Mouse (Mus musculus) brown adipose tissue, adult 24 weeks (tissue): ENCODE measurements around the gene Adamtsl3. TPM values are rescaled to one million over a fixed set of nuclear protein-coding genes. Genes with fewer than 3 reads are reported as not detected.

ENCODE experiments used
- H3K27ac ChIP-seq: fragments of 200-500 bp; replicated peaks from 2 replicates; pipeline ENCODE4 v1.5.1; 2012; ENCODE audit warnings: low read depth, mild to moderate bottlenecking, low read length
- H3K4me1 ChIP-seq: fragments of 200-500 bp; 2 replicates; pipeline ENCODE4 v1.6.1; 2012; ENCODE audit warnings: low read length, mixed read lengths; ENCODE audit not compliant: control insufficient read depth, insufficient read depth, insufficient read length
- H3K4me3 ChIP-seq: fragments of 200-500 bp; 2 replicates; pipeline ENCODE4 v1.5.1; 2012; ENCODE audit warnings: low read depth, mild to moderate bottlenecking, low read length, moderate library complexity; ENCODE audit not compliant: insufficient read depth
- polyA plus RNA-seq: library from polyadenylated mRNA; stranded (reverse); fragments of >200 nt; gene quantifications from 2 replicates; pipeline ENCODE4 v1.2.4, GENCODE M21; 2012; ENCODE audit not compliant: missing spikeins, insufficient read depth, insufficient read length

Adamtsl3 gene
- polyA plus RNA-seq, 1 experiment, result 2.1 TPM

DNA sequence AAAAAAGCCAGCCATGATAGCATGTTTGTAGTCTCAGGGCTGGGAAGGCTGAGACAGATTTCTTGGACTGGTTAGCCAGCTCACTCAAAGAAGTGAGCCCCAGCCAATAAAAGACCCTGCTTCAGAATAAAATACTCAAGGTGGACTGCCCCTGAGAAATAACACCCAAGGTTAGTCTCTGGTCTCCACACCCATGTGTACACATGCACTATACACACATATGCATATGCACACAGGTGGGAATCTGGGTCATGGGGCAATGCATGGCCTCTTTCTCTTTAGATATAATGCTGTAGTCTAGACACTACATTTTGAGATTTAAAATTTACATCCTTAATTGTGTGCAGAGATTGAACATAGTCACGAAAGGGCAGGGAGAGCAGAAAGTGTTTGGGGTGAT lies 88.8 kb downstream of the Adamtsl3 start:
- no peak overlapping the region for H3K27ac ChIP-seq

DNA sequence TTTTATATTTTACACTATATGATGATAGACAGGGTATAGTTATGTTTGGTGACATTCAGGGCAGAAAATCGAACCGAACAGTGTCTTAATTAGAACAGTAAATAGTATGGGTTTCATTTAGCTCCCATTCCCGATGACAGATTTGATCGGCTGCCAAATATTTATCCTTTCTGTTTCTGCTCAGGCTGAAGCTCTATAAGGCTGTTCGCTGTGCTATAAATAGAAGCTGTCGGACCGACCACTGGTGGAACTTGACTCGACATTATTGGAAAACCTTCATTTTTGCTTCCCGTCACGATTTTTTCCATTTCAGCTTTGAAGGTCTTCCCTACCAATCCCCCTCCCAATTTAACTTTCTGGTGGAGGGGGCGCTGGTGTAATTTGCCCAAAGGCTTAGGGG lies 89.9 kb downstream of the Adamtsl3 start:
- no peak overlapping the region for H3K4me3 ChIP-seq
- no peaks in the 10 kb centered on the region for H3K4me1 ChIP-seq
- no peak overlapping the region for H3K27ac ChIP-seq

More for the DNA sequence above, 88.8 kb downstream of the Adamtsl3 start:
- H3K4me3 ChIP-seq, result no peak overlapping the region
- H3K4me1 ChIP-seq, result no peaks in the 10 kb centered on the region

DNA sequence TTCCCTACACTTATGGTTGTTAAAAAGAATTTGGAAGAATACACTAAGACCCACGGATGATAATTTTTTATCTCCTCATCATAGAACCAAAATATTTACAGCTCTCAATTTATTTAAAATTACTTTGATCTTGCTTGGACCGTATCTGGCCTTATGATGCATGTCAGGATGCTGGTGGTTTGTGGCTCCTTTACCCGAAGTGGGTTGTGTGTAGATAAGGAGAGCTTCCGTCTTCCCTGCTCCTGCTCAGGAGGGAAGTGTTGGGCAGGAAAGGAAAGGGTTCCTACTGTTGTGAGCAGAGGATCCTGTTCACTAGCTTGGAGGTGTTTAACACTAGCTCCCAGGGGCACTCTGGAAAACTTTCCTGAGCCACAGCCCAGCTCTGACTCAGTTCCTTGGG lies 94.0 kb downstream of the Adamtsl3 start:
- no peaks in the 10 kb centered on the region for H3K4me1 ChIP-seq
- no peak overlapping the region for H3K27ac ChIP-seq
- H3K4me3 ChIP-seq, result no peak overlapping the region

DNA sequence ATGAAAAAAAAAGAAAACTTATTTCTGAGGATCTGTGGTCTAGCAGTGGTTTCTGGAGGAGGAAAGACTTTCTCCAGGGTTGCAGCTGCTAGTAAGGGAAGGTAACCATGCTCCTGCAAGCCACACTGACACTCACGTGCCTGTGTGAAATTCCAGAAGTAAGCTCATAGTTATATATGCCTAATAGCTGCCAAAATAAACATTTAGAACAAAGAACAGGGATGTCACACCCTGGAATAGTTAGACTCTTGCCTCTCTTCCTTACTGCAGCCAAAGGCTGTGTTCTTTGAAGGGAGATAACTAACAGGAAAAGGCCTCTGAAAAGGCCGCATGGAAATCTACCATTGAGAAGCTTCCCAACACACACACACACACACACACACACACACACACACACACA lies 96.1 kb downstream of the Adamtsl3 start:
- H3K27ac ChIP-seq, result no peak overlapping the region
- no peak overlapping the region for H3K4me3 ChIP-seq
- H3K4me1 ChIP-seq, result no peaks in the 10 kb centered on the region

DNA sequence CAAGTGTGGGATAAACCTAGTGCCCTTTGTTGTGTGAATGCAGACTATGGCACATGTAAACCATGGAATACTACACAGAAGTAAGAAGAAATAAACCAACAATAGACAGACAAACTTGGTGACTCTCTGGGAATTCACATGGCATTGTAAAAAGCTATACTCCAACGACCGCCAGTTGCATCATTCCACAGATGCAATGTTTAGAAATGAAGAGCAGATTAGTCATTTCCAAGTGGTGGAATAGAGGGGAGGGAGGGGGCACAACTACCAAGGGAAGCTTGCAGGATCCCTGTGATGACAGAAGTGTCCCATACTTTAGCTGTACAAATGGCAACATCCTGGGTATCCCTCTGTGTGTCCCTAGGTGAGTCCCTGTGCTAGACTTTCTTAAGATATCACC lies 97.7 kb downstream of the Adamtsl3 start:
- H3K4me1 ChIP-seq, result no peaks in the 10 kb centered on the region
- H3K27ac ChIP-seq, result no peak overlapping the region
- H3K4me3 ChIP-seq, result no peak overlapping the region

DNA sequence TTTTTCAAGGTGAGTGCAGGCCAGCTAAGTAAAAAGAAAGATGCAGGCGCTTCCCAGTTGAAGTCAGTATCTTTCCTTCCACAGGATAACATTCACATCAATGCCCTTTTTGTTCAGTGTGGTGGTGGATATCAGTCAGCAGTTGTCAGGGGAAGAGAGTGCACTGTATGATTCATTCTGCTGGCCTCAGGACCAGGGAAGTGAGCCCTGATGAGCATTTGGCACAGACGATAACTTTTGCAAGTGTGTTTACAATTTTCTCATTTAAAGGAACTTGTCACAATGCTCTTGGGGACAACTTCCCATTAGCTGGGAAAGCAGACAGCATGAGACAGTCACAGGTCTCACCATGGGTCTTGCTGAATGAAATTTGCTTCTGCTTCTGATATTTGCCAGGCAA lies 122.9 kb downstream of the Adamtsl3 start:
- H3K27ac ChIP-seq, result peak overlapping the region; percentile 31; the same call in 1 of the 2 replicates
- no peak overlapping the region for H3K4me3 ChIP-seq
- H3K4me1 ChIP-seq, result no peaks in the 10 kb centered on the region

DNA sequence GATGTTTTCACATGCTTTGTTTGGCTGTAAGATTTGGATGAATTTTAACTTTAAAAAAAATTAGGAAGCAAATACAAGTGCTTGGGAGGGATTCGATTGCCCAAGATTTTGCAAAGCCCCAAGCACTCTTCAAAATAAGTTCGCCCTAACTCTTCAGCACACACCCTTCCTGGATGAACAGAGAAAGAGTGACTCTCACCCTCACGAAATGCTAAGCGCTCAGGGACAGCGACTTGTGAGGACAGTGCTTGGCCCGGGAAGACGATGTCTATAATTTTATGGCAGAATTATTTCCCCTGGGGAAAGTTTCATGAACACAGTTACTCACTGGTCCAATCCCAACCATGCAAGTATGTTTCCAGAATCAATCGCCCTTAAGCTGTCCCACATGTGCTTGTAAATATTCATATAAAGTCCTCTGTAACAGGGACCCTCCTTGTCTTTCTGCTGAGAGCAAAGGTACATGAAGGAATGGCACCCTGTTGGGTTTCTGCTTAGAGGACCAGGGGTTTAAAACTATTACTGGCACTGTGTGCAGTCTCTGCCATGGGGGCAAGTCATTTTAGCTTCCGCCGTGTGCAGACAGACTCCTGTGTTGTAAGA lies 127.5 kb downstream of the Adamtsl3 start:
- Histone ChIP-seq H3K4me3 (no peak overlapping the region), H3K27ac (no peak overlapping the region), H3K4me1 (no peaks in the 10 kb centered on the region)

DNA sequence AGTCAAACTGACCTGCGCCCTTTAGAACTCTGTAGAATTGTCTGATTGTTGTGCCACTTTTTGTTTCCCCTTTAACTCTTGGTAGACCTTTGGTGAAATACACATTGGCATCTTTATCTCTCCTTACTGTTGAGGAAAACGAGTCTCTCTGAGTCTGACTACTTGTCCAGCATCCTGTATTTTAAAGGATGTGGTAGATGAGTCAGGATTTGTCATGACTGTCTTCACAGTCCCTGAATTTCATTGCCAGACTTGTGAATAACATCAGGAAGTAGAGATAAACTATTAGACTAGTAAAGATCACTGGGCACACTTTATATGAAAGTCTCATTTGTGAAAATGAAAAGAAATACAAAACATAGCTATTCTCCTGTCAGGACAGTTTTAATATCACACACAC lies 128.9 kb downstream of the Adamtsl3 start:
- no peaks in the 10 kb centered on the region for H3K4me1 ChIP-seq
- H3K27ac ChIP-seq, result no peak overlapping the region
- H3K4me3 ChIP-seq, result no peak overlapping the region

DNA sequence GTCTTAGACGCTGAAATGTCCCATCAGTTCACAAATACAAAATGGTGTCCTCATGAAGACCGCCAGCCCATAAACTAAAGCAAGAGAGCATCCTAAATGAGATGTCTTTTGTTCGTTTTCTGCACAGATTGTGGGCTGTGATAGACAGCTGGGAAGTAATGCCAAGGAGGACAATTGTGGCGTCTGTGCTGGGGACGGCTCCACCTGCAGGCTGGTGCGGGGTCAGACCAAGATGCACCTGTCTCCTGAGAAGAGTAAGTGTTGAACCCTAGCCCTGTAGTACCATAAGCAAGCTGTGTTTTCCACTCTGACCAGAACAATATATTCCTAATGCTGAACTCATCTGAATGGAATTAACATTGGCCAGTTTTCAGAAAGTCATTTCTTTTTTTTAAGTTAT lies 129.9 kb downstream of the Adamtsl3 start:
- Histone ChIP-seq H3K4me1 (no peaks in the 10 kb centered on the region), H3K27ac (no peak overlapping the region), H3K4me3 (no peak overlapping the region)

DNA sequence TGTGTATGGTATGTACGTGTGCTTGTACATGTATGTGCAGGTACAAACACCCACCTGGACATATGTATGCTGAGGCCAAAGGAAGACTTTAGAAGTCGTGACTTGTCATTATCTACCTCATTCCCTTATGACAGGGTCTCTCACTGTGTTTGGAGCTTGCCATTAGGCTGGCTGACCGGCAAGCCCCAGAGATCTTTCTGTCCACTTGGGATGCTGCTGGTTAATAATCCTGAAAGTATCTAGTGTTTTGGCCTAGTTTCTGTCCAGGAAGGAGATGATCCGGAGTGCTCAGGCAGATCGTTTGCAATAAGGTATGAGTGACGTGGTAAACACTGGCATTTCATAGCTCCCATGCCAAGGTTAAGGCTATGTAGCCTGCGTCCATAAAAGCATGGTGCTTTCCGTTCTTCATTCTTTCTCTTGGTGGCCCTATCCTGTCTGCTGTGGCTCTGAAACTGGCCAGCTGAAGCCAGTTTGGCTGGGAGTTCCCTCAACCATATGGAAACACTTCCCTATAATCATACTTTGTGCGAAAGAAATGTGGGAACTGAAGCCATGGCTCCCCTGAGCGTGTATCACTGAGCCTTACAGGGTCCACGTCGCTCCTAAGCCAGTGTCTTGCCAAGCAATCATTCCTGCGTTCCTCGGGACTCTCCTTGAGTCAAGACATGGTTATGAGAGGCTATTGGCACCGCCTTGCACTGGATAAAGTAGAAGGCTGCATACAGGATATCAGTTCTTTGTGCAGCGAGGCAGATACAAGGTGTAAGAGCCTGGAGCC lies 141.1 kb downstream of the Adamtsl3 start:
- Histone ChIP-seq H3K4me1 (no peaks in the 10 kb centered on the region), H3K4me3 (no peak overlapping the region), H3K27ac (no peak overlapping the region)

DNA sequence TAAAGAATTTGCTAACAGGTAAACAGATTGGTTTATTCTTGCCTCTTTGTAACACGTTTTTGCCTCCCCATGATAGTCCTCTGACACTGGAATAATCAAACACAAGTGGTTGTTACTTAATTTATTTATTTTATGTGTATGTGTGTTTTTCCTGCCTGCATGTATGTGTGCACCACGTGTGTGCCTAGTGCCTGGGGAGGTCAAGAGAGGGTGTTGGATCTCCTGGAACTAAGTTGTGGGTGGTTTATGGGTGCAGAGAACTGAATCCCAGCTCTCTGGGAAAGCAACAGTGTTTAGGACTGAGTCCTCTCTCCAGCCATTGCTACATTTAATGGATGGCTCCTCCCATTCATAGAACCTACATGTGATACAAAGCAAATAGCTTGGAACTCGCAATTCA lies 143.0 kb downstream of the Adamtsl3 start:
- H3K4me3 ChIP-seq, result no peak overlapping the region

DNA sequence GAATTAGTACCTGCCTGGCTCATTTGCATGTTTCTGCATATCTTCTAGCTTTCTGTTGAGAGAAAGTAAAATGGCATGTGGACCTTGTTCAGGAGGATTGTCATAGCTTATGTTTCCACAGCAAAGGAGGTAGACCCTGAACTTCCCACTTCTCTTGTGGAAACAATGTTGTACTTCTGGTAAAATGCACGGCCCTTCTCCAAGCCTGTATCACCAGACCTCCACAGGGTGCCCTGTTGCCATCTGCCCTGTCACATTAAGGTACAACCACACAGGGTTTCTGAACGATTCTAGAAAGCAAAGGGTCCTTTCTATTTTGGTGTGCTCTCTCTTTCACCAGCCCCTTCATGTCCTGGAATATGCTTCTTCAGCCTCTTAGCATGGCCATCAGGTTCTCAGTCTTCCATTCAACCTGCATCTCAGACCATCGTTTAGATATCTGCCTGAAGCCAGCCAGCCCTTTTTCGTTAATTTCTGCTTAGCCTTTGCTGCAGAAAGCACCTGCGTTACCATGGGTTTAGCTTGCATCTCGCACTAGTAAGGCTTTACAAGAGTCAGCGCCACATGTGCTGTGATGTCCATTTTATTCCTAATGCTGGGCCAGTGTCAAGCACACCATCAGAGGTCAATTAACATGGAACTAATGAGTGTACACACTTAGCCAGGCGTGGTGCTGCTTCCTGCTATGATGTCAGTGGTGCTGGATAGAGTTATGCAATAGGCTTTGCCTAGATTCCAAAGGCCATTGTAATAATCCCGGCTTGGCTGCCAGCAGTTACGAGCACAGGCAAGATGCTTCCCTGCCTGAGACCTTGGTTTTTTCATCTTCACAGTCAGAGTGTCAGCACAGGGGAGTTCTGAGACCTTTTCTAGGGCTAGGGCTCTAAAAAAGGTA lies 143.6 kb downstream of the Adamtsl3 start:
- H3K4me3 ChIP-seq, result no peak overlapping the region
- no peak overlapping the region for H3K27ac ChIP-seq
- H3K4me1 ChIP-seq, result no peaks in the 10 kb centered on the region

More for the DNA sequence above, 143.0 kb downstream of the Adamtsl3 start:
- Histone ChIP-seq H3K27ac (no peak overlapping the region), H3K4me1 (no peaks in the 10 kb centered on the region)

DNA sequence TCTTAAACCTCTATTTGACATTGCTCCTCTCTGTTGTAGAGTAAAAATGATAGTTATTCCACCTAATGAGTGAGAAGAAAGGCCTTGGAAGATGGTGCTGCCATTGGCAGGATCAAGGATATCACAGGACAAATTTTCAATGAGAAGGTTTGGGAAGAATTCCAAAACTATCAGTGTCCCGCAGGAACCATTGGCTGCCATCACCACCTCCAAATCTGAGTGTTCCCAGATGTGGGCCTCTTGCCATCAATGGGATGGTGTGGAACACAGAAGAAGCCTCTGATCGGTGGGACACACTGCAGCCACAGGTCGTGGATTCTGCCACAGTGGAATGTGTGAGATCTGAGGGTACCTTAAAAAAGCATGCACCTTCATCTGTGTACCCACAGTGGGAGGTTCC lies 147.9 kb downstream of the Adamtsl3 start:
- H3K4me3 ChIP-seq, result no peak overlapping the region
- H3K27ac ChIP-seq, result no peak overlapping the region
- no peaks in the 10 kb centered on the region for H3K4me1 ChIP-seq

DNA sequence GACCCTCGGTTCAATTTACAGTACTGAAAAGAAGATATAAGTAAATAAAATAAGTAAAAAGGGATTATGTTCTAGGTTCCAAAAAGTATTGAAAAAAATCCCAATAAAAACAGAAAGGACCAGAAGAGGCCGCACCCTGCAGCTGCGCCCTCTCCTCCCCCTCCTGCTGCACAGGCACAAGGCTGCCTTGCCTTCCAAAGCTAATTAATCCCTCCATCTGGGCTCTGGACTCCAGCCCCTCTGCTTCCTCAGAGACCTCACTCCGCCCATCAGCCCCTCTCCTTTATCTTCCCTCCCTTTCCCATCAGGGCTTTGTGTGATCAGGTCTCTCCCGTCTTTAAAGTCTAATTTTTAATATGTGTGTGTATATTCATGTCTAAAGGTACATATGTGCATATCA lies 149.3 kb downstream of the Adamtsl3 start:
- Histone ChIP-seq H3K4me1 (no peaks in the 10 kb centered on the region), H3K27ac (no peak overlapping the region), H3K4me3 (no peak overlapping the region)

DNA sequence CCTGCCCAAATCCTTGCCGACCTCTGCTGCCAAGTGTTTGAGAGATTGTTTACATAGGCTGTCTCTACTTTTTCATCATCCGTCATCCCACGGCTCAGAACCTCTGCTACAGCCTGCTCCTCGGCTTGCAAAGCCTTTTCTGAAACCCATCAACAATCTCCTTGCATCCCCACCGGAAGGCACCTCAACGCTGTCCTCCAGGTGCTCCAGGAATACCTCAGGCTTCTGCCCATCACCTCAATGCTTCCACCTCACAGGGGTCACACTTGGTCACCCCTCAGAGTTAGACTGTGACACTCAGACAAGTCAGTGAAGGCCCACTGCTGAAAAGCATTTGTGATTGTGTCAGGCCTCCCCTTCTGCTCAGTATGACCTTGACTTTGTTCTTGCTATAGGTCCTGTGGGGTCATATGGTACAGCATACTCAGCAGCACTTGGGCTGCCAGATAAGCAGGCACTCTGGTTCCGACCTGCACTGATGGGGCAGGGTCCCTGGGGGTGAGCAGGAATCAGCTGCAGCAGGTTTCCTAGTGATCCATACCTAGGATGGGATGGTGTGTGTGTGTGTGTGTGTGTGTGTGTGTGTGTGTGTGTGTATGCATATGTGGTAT lies 150.0 kb downstream of the Adamtsl3 start:
- H3K4me1 ChIP-seq, result no peaks in the 10 kb centered on the region
- no peak overlapping the region for H3K4me3 ChIP-seq
- H3K27ac ChIP-seq, result no peak overlapping the region
